Mouse (Mus musculus): ENCODE measurements around the gene M1ap. TPM values are rescaled to one million over a fixed set of nuclear protein-coding genes. Genes with fewer than 3 reads are reported as not detected.

The M1ap gene
- total and polyA plus RNA-seq, 3 experiments, result 6.2 to 6.3 TPM; not detected in 1

DNA sequence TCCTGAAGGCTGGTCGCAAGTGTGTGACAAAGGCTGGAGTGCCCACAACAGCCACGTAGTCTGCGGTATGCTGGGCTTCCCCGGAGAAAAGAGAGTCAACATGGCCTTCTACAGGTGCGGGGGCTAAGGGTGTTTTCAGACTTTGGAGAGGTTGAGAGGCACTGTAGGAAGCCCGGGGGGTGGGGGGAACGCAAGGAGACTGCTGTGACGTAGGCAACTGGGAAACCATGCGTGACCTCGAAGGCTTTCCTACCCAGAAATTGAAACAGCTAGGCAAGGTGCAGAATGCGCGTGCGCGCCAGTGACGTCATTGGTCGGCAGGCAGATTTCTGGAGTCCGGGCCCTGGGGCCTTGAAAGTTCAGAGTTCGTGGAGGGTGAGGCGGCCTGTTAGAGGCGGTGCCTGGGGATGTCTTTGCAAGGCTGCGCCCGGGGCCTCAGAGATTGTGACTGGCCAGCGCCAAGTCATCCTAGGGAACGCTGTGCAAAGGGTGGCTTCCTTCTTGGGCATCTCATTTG is 91.9 kb downstream of the M1ap start (continued):
- TF ChIP-seq JUND (IDR thresholded peaks at IDR 0.05; ENCODE audit: low read depth, low read length), result no peak
- TF ChIP-seq ZKSCAN1 (IDR thresholded peaks at IDR 0.05; ENCODE audit: low read depth, low read length), result no peak
- no peak for TF ChIP-seq USF1 (IDR thresholded peaks at IDR 0.05; ENCODE audit: low read depth, low read length)

DNA sequence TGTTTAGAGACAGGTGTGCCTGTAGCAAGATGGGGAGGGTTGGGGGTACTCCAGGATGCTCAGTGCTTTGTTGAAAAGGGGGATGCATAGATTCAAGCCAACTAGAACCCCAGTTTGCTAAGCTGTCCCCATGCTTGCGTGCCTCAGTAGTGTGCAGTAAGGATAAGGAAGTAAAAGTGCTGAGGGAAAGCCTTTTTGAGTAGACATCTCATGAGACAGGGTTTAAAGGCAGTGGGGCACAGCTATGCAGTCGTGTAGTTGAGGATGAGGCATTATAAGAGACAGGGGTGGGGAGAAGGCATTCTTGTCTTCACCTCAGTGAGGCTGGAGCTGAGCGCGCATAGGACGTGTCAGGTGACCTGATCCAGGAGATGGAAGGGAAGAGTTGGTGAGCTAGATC is 93.9 kb downstream of the M1ap start:
- Histone ChIP-seq H3K9ac (ENCODE audit: control insufficient read depth, low read depth, low read length, poor library complexity, severe bottlenecking) (no peak overlapping the region), H3K27me3 (ENCODE audit: control insufficient read depth in 1 of 2, insufficient read depth in 2 of 2, low read length in 2 of 2) (no peaks in the 10 kb centered on the region; a peak in 1 of 4 replicates), H3K9me3 (replicated peaks; ENCODE audit: insufficient read depth, low read length) (no peaks in the 10 kb centered on the region), H3K4me3 (ENCODE audit: control insufficient read depth in 1 of 2, insufficient read depth in 1 of 2, low read depth in 2 of 2, low read length in 2 of 2) (no peak overlapping the region), H3K27ac (ENCODE audit: control insufficient read depth, low read depth, low read length) (no peak overlapping the region), H3K79me2 (ENCODE audit: control insufficient read depth, insufficient read depth, low read length, poor library complexity) (no peaks in the 10 kb centered on the region), H3K4me1 (ENCODE audit: control insufficient read depth in 1 of 2, insufficient read depth in 2 of 2, low read length in 2 of 2) (peaks cover 0 to 4% of the 10 kb centered on the region in 2 experiments; a peak in 2 of 4 replicates), H3K36me3 (ENCODE audit: control insufficient read depth in 1 of 2, insufficient read depth in 2 of 2, low read length in 2 of 2) (peaks cover 0 to 2% of the 10 kb centered on the region in 2 experiments; a peak in 1 of 4 replicates)
- no peak for DNase-seq (ENCODE audit: low read depth, low spot score)
- TF ChIP-seq ZKSCAN1 (IDR thresholded peaks at IDR 0.05; ENCODE audit: low read depth, low read length), result no peak
- no peak for TF ChIP-seq HCFC1 (IDR thresholded peaks at IDR 0.05; ENCODE audit: low read depth, low read length)
- TF ChIP-seq ETS1 (IDR thresholded peaks at IDR 0.05; ENCODE audit: low read depth, low read length), result no peak

DNA sequence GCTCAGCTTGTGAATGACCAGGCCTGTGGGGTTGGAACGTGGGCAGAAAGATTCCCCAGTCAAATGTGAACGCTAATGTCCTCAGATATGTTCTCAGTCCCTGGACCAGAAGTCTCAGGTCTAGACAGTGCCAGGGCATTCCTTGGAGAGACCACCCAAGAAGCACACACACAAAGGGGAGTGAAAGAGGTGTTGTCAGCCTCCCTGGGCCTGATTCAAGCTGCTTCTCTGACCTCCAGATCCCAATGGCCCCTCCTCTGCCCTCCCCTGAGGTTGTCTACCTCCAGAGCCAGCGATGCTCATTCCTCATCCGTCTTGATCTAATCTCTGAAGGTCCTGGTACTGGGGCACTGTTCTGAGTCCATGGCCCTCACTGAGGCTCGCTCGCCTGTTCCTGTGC is 96.9 kb downstream of the M1ap start:
- 0 out of 4 replicates have a peak, but pooled peaks cover 0 to 3% of the 10 kb centered on the region in 2 experiments for H3K4me1 ChIP-seq (ENCODE audit: control insufficient read depth in 1 of 2, insufficient read depth in 2 of 2, low read length in 2 of 2)
- H3K79me2 ChIP-seq (ENCODE audit: control insufficient read depth, insufficient read depth, low read length, poor library complexity), result no peaks in the 10 kb centered on the region
- no peak overlapping the region for H3K4me3 ChIP-seq (ENCODE audit: control insufficient read depth in 1 of 2, insufficient read depth in 1 of 2, low read depth in 2 of 2, low read length in 2 of 2)
- no peaks in the 10 kb centered on the region for H3K27me3 ChIP-seq (ENCODE audit: control insufficient read depth in 1 of 2, insufficient read depth in 2 of 2, low read length in 2 of 2)
- H3K36me3 ChIP-seq (ENCODE audit: control insufficient read depth in 1 of 2, insufficient read depth in 2 of 2, low read length in 2 of 2), result peaks cover 0 to 2% of the 10 kb centered on the region in 2 experiments; a peak in 1 of 4 replicates
- H3K9me3 ChIP-seq (replicated peaks; ENCODE audit: insufficient read depth, low read length), result no peaks in the 10 kb centered on the region
- no peak overlapping the region for H3K27ac ChIP-seq (ENCODE audit: control insufficient read depth, low read depth, low read length)
- no peak for DNase-seq (ENCODE audit: low read depth, low spot score)
- no peak overlapping the region for H3K9ac ChIP-seq (ENCODE audit: control insufficient read depth, low read depth, low read length, poor library complexity, severe bottlenecking)
- no peak for TF ChIP-seq E2F4 (IDR thresholded peaks at IDR 0.05; ENCODE audit: borderline replicate concordance, low read depth, low read length)
- TF ChIP-seq UBTF (IDR thresholded peaks at IDR 0.05; ENCODE audit: borderline replicate concordance, insufficient read depth, low read depth, low read length), result no peak
- TF ChIP-seq ZNF384 (IDR thresholded peaks at IDR 0.05; ENCODE audit: low read depth, low read length), result no peak
- TF ChIP-seq SMC3 (IDR thresholded peaks at IDR 0.05; ENCODE audit: low read depth, low read length), result no peak
- no peak for TF ChIP-seq ELF1 (IDR thresholded peaks at IDR 0.05; ENCODE audit: low read depth, low read length)
- no peak for TF ChIP-seq MAX (IDR thresholded peaks at IDR 0.05; ENCODE audit: low read length)
- TF ChIP-seq CHD1 (IDR thresholded peaks at IDR 0.05; ENCODE audit: low read depth, low read length), result no peak
- no peak for TF ChIP-seq MYB (IDR thresholded peaks at IDR 0.05; ENCODE audit: low read depth, low read length)
- TF ChIP-seq ZC3H11A (IDR thresholded peaks at IDR 0.05; ENCODE audit: low read depth, low read length), result no peak
- no peak for TF ChIP-seq TAL1 (IDR thresholded peaks at IDR 0.05; ENCODE audit: low read length)
- TF ChIP-seq USF1 (IDR thresholded peaks at IDR 0.05; ENCODE audit: low read depth, low read length), result no peak
- TF ChIP-seq NELFE (IDR thresholded peaks at IDR 0.05; ENCODE audit: low read depth, low read length), result no peak
- no peak for TF ChIP-seq POLR2AphosphoS5 (IDR thresholded peaks at IDR 0.05; ENCODE audit: borderline replicate concordance, low read depth, low read length)
- no peak for TF ChIP-seq MXI1 (IDR thresholded peaks at IDR 0.05; ENCODE audit: low read depth, low read length)
- TF ChIP-seq ETS1 (IDR thresholded peaks at IDR 0.05; ENCODE audit: low read depth, low read length), result no peak
- no peak for TF ChIP-seq NRF1 (IDR thresholded peaks at IDR 0.05; ENCODE audit: insufficient read depth, low read depth, low read length, poor library complexity, severe bottlenecking)
- no peak for TF ChIP-seq MAZ (IDR thresholded peaks at IDR 0.05; ENCODE audit: low read depth, low read length)
- TF ChIP-seq TCF12 (IDR thresholded peaks at IDR 0.05; ENCODE audit: low read depth, low read length), result no peak
- TF ChIP-seq JUND (IDR thresholded peaks at IDR 0.05; ENCODE audit: low read depth, low read length), result no peak
- no peak for TF ChIP-seq POLR2A (IDR thresholded peaks at IDR 0.05; ENCODE audit: control insufficient read depth in 1 of 2, insufficient read depth in 1 of 2, low read depth in 1 of 2, low read length in 2 of 2, poor library complexity in 1 of 2)

All from MEL (cell line).